Mouse (Mus musculus): ENCODE results near the gene Sptssa. TPM values are rescaled to one million over a fixed set of nuclear protein-coding genes. Genes with fewer than 3 reads are reported as not detected.
"Not testable (repeated sequence)": the region's sequence is repeated elsewhere in the genome, so short reads cannot be mapped to it uniquely, and the experiment has no call there.

The Sptssa gene
- 10 to 100 TPM; 26.2 to 28.0 (median 26.7) TPM for total RNA-seq (2022)

DNA sequence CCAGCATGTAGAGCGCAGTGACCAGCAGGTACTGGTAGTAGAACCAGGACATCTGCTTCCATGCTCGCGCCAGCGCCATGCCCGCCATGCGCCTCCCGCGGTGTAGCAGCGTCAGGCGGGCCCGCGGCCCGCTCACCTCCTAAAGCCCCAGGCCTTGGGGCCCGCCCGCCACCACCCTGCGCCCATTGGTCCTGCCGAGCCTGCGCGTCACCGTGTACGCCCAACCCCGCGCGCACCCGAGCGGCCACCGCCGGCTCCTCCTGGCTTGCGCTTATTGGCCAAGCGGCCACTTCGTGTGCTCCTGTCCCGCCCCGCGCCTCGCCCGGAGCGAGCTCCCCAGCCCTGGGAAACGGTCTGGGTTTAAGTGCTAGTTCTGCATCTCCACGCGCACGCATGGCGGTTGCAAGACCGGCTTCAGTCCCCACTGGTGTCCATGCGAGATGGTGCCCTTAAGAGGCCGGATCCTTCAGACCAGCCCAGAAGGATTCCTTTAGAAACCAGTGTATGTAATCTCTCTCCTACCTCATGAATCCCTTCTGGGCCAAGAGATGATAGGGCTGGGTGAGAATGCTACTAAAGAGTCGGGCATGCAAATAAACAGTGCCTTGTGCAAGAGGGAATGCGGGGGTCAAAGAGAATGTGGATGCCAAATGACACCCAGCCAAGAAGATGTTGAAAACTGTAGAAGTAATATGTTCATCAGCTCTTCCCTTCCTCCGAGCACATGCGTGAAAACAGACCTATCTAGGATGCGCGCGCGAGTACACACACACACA, at the start of gene Sptssa:
Sptssa (minus strand) TSS at position 178 of the 776 bp plus-strand sequence.
- peak; percentile 92 to 93 for DNase-seq (ENCODE audit: low spot score in 2 of 2)

DNA sequence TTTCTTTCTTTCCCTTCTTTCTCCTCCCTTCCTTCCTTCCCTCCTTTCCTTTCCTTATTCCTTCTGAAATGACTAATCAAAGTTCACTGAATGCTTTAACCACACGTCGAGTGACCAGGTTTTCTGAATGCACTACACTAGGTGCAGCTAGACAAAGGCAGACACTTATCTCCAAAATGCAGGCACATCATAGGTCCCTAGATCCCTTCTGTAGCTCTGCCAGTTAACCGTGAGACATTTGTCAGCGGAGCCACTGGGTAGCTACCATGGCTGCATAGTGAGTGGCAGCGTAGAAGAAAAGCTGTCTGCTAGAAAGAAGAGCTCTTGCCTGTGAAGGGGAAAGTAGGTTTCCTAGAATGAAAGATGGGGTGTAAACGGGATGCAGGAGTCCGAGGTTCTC, 43.0 kb upstream of the Sptssa start:
- no peak for DNase-seq (ENCODE audit: low spot score in 2 of 2)

DNA sequence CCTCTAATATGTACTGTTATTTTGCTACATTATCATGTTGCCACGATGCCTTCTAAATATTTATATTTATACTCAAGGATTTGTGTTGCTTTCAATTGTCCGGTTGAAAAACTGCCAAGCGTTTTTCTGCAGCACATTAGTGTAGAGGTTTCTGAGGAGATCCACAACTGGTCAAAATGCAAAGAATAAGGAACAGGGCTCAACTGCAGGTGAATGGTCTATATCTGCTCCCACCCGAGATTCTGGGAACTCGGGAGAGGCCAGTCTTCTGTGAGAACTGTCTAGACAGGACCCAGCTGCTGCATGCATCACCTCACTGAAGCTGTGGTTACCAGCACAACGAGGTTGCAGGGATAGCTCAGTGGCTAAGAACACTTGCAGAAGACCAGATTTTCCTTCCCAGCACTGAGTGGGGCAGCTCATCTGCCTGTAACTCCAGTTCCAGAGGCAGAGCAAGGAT, 41.4 kb upstream of the Sptssa start:
- no peak for DNase-seq (ENCODE audit: low spot score in 2 of 2)

DNA sequence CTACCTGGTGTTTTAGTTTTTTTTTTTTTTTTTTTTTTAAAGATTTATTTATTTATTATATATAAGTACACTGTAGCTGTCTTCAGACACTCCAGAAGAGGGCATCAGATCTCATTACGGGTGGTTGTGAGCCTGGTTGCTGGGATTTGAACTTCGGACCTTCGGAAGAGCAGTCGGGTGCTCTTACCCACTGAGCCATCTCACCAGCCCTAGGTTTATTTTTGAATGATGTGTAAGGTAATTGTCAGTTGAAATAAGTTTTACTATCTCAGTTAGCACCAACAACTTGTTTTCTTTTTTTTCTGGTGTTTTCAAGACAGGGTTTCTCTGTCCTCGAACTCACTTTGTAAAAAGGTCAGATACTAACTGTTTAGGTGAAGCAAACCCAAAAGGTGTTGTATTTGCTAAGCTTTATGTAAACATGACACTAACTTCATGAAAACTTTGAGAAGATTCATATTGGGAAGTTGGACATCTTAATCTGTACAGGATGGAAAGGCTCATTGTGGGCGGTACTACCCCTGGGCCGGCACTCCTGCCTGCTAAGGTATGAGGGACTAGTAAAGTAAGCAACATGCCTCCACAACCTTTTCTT, 40.7 kb upstream of the Sptssa start:
- DNase-seq (ENCODE audit: low spot score in 2 of 2): no peak

DNA sequence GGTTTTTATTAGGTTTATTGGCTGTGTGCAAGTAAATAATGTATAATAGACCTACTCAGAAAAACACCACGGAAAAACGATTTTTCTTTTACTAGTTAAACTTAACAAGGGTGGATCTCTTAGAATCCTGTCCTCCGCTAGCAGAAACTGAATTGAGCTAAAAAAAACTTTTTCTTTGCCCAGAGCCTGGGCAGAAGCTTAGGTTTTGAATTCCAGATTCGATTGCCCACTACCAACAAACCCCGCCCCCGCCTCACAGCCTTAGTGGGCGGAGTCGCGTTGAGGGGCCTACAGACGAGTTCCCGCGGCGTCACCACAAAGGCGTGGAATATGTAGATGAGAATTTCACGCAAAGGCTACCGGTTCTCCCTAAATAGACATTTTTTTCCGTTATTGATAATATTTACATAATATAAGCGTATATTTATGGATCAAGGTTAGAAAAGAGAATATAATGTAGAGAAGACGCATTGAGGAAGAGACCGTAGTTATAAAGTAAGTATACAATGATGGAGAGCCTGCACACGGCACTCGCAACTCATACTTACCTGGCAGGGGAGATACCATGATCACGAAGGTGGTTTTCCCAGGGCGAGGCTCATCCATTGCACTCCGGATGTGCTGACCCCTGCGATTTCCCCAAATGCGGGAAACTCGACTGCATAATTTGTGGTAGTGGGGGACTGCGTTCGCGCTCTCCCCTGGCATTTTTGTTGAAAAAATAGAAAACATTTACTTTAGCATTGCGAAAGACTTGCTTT, 40.0 kb upstream of the Sptssa start:
- DNase-seq (ENCODE audit: low spot score in 2 of 2): peak; percentile 90 to 92

DNA sequence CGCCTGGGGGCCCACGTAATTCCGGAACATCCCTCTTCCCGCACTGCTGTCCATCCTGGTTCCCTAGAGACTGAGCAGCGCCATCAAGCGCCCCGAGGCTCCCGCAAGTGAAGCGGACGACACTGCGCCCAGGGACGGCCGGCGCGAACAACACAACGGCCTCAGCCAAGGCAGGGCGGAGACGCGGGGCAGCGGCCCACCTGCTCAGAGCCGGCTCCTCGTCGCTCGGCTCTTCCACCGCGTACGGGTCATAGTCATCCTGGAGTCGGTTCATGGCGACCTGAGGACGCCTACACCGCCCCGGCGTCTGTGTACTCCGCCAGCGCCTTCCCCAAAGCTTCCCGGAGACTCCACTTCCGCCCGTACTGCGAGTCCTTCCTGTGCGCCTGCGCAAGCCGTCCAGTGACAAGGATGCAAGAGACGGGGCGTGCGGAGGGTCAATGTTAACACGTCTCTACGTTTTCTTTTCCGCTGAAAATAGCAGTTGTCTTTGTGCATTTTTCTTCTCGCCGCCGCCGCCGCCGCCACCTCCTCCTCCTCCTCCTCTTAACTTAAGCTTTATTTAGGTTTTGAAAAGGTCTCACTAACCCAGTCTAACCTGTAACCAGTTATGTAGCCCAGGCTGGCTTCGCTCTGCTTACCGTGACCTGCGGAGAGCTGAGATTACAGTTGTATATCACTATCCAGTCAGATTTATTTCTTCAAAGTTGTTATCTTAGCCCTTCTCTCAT, 39.3 kb upstream of the Sptssa start, which contains the start of gene Eapp:
Eapp (minus strand) TSS at position 387 of the 731 bp plus-strand sequence.
- DNase-seq (ENCODE audit: low spot score in 2 of 2): peak; percentile 96

DNA sequence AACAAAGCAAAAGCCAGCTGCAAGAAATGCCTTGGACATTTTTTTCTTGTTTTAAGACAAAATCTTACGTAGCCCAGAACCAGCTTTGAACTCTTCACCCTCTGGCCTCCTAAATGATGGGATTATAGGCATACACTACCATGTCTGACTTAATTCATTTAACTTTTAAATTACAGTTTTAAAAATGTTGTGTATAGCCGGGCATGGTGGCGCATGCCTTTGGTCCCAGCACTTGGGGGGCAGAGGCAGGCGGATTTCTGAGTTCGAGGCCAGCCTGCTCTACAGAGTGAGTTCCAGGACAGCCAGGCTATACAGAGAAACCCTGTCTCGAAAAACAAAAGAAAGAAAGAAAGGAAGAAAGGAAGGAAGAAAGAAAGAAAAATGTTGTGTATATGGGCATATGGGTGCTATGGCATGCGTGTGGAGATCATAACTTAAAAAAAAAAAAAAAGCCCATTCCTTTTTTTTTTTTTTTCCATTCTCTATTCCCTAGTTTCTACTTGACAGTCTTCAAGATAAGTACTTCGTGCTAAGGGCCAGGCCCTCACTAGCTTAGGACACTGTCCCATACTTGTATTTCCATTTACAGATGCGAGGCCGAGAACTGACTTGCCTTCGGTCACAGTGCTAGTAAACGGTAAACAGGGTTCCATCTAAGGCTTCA, 38.6 kb upstream of the Sptssa start:
- DNase-seq (ENCODE audit: low spot score in 2 of 2): no peak

DNA sequence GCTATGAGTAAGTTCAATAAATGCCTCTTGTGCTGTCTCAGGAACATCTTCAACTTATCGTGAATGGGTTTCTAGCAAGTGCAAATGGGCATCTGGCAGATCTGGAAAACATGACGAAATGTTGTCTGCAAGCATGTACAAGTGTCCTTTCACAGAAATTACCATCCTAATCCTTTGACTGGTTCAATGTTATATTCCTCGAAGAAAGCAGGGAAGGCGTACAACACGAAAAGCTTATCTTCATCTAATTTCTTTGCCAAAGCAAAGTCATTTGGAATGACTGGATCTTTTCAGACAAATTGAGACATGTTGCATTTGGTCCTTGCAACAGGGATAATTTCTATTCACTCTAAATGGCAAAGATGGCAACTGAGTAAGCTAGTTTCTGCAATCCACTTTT, 32.7 kb upstream of the Sptssa start:
- no peak for DNase-seq (ENCODE audit: low spot score in 2 of 2)

DNA sequence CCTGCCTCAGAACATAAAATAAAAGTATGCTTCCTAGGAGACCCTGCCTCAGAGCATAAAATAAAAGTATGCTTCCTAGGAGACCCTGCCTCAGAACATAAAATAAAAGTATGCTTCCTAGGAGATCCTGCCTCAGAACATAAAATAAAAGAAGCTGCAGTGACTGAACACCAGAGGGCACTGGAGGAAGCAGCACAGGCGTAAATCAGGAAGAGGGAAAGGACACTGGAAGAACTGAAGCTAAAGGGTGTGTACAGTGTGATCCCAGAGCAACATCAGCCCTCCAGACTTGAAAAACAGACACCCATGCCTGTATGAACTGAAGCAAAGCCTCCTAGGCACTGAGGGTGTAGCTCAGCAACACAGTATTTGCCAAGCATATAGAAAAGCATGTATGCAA, 26.8 kb upstream of the Sptssa start:
- no peak for DNase-seq (ENCODE audit: low spot score in 2 of 2)

DNA sequence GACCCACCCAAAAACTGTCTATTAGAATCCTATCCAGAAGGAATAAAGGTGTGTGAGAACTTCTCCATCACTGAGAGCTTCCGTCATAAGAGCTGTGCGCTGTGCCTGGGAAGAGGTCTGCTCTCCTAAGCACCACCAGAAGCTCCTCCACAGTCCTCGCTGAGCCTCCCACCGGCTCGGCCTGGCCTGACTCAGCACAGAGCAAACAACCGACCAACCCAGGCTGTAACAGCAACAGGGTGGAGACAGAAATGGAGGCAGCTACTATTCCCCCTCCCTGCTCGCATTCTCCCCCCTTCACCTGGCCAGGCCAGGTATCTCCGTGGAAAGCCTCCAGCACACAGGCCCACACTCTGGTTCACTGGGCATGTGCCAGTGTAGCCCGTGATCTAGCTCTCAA, 20.3 kb upstream of the Sptssa start:
- DNase-seq (ENCODE audit: low spot score in 2 of 2): no peak

DNA sequence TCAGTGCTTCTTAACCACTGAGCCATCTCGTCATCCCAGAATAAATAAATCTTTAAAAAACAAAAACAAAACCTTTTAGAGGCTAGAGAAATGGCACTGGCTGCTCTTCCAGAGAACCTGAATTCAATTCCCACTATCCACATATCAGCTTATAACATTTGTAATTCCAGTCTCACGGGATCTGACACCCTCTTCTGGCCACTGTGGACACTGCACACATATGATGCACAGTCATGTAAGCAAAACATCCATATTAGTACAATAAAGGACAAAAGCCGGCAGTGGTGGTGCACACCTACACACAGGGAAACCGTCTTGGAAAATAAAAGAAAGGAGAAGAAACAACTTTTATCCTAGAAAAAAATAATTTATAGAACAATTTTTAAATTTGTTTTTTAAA, 19.0 kb upstream of the Sptssa start:
- no peak for DNase-seq (ENCODE audit: low spot score in 2 of 2)

DNA sequence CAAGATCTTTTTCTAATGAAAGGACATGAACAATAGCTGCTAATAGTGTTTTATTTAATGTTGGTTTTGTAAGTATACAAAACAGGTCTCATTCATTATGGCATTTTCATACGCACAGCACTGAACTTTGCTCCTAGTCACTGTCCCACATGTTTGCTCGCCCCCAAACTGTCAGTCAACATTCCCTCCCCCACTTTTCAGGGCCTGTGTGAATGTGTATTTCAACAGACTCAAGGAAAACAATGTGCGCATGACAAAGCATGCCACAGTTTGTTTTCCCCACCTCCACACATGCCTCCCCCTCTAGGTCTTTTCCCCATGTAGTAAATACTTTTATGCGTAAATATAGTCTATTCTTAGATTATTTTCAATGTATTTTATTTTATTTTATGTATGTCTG, 14.9 kb upstream of the Sptssa start:
- DNase-seq (ENCODE audit: low spot score in 2 of 2): no peak

DNA sequence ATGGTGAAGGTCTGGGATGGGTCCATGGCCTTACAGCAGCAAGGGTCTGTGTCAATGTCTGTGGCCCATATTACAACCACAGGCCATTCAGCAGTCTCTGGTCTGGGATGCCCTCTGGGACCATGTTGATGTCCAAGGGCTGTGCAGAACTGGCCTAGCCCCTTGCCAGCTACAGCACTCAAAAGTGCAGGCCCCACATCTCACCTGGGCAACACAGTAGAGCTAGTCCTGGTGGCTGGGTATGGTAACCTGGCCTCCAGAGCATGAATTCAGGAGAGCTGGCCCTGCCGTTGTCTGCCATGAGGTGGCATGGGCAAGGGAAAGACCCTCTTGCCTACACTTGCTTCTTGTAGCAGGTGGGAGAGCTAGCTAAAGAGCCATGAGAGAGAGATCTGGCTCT, 11.8 kb upstream of the Sptssa start:
- DNase-seq (ENCODE audit: low spot score in 2 of 2): no peak

DNA sequence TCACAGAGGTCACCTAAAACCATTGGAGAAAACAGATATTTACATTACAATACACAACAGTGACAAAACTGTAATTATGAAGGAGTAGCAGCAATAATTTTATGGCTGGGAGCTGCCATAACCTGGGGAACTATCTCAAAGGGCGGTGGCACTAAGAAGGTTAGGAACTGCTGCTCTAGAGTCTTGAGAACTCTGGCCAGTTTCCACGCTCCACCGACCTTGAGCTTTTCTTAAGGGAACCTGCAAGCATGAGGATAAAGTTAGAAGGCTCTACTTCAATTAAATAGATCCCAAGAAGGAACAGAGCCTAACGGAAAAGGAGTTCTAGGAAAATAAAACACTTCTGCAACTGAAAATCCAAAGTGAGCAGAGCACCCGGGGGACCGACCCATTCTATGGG, 9.2 kb upstream of the Sptssa start:
- DNase-seq (ENCODE audit: low spot score in 2 of 2): no peak

DNA sequence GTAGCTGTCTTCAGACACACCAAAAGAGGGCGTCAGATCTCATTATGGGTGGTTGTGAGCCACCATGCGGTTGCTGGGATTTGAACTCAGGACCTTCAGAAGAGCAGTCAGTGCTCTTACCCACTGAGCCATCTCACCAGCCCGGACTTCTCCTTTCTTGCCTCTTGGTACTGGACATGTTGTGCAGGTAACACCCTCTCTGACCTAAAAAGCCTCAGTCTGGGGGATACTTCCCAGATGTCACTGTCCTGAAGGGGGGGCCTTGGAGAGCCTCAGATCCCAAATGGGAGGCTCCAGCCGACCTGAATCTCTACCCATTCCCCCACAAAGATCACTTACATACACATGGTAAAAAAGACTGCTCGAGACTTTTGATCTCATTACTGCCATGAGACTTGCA, 5.1 kb upstream of the Sptssa start:
- not testable (repeated sequence) for DNase-seq (ENCODE audit: low spot score in 2 of 2)

DNA sequence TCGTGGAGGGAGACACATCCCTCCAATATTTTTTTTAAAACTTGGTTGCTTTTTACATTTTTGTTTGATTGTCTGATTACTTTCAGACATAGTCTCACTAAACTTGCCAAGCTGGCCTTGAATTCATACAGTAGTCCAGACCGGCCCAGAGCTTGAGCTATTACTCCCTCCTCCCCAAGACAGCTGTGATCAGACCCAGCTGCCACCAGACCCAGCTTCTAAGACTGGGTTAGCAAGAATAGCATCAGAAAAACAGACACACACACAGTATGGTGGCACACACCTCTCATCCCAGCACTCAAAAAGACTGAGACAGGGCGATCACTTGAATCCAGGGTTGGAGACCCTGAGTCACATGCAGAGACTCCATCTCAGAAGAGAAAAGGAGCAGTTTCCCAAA, 3.5 kb upstream of the Sptssa start:
- DNase-seq (ENCODE audit: low spot score in 2 of 2): no peak

DNA sequence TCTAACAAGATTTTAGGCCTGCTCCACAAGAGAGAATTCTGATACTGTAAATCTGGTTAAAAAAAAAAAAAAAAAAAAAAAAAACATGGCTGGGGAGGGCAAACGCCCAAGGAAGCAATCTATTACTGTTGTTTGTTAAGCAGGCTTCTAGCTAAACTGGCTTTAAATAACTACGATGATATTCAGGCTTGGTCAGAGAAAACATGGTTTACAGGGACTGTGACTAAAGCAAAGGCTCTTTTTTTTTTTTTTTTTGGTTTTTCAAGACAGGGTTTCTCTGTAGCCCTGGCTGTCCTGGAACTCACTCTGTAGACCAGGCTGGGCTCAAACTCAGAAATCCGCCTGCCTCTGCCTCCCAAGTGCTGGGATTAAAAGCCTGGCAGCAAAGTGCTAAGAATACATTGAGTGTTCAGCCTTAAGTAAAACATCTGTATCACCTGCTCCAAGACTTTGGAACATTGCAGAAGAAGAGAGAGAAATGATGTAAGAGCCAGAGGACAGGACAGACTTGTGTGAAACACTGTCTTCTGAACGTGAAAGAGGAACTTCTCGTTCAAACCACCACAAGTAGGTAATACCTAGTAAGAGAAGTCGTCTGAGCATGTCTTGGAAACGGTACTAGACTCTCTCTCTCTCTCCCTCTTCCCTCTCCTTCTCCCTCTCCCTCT, 2.2 kb upstream of the Sptssa start:
- DNase-seq (ENCODE audit: low spot score in 2 of 2): no peak

DNA sequence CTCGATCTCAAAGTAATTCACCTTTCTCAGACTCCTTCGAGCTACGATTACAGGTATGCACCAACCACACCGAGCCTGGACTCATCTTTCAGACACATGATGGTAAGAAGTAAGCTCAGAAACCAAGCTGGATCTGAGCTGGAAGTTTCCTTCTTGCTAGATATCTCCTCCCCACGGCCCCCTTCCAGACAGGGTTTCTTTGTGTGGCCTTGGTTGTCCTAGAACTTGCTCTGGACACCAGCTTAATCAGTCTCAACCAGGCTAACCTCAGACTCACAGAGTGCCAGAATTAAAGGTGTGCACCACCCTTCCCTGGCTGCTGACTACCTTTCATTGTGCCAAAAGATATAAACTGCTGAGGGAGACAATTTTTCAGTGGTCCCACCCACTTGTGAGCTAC, 1.6 kb upstream of the Sptssa start:
- no peak for DNase-seq (ENCODE audit: low spot score in 2 of 2)

DNA sequence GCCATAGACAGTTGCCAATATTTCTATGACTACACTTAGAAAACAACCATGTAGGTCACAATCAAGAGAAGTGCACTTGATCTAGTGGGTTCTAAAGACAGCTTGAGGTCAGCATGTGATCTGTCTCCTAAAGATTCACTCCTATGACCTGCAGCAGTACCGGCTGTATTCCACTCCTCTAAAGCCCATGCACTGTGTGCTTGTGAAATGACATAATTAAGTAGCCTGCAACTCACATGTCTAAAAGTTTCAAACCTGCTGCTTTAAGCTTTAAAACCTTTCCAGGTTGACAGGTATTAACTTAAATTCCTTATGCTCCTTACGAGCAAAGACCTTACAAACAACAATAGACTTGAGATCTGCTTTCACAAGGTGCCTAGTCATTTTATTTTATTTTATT, 853 bp upstream of the Sptssa start:
- DNase-seq (ENCODE audit: low spot score in 2 of 2): no peak

DNA sequence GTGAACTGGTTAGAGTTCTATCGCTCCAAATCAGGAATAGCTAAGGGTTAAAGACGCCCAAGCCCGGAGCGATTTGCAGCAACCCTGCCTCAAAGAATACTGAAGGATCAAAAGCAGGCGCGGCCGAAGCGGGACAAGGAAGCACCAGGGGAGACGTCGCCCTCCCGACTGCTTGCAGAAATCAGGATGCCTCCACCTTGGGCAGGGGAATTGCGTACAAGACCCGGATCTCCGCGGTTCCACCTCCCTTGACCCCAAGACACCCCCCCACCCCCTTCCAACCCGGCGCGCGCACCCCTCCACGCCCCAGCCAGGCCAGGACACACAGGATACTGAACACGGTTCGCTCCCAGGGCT, 356 bp downstream of the Sptssa start:
- peak in 1 of 2 experiments; percentile 21 for DNase-seq (ENCODE audit: low spot score in 2 of 2)

Data from layer of hippocampus, adult 8-10 months (tissue).